Mouse (Mus musculus): ENCODE results near the gene Bcl7a.

GRCm38 (mm10) chr5:123398856-123399498 is 55.3 kb downstream of the Bcl7a start:
- TF ChIP-seq MAFK (IDR thresholded peaks at IDR 0.05; ENCODE audit: insufficient replicate concordance, low read length) (no peak), USF1 (IDR thresholded peaks at IDR 0.05; ENCODE audit: low read depth, low read length) (no peak), CTCF (conservative IDR thresholded peaks at IDR 0.05 in 1 of 2, IDR thresholded peaks at IDR 0.05 in 1 of 2; ENCODE audit: low read depth in 2 of 2, low read length in 2 of 2) (peak in 1 of 2 experiments; percentile 41; a peak in 1 of 4 replicates), IRF4 (IDR thresholded peaks at IDR 0.05; ENCODE audit: low read depth, low read length) (peak; percentile 93), RCOR1 (conservative IDR thresholded peaks at IDR 0.05; ENCODE audit: low read depth, low read length) (peak; percentile 79; the same call in 1 of the 2 replicates), EP300 (IDR thresholded peaks at IDR 0.05; ENCODE audit: low read length) (peak; percentile 89), POLR2A (IDR thresholded peaks at IDR 0.05; ENCODE audit: low read depth, low read length) (no peak), POLR2AphosphoS2 (IDR thresholded peaks at IDR 0.05; ENCODE audit: low read depth, low read length) (no peak), ZKSCAN1 (IDR thresholded peaks at IDR 0.05; ENCODE audit: borderline replicate concordance, low read depth, low read length) (no peak), HCFC1 (IDR thresholded peaks at IDR 0.05; ENCODE audit: low read depth, low read length) (no peak)
